Mouse (Mus musculus): Measurements from ENCODE around the gene Gpr141. TPM values are rescaled to one million over a fixed set of nuclear protein-coding genes. Genes with fewer than 3 reads are reported as not detected.
"Not testable (repeated sequence)": the region's sequence is repeated elsewhere in the genome, so short reads cannot be mapped to it uniquely, and the experiment has no call there.

The Gpr141 gene
- polyA plus RNA-seq, 1 experiment from 2014 or later, result not detected

GRCm38 (mm10) chr13:19794486-19794885 lies 29.6 kb downstream of the Gpr141 start:
- Histone ChIP-seq H3K27me3 (ENCODE audit: insufficient read depth, poor library complexity, severe bottlenecking) (no peaks in the 10 kb centered on the region), H3K36me3 (no peaks in the 10 kb centered on the region), H3K9me3 (no peaks in the 10 kb centered on the region), H3K4me1 (replicated peaks) (no peaks in the 10 kb centered on the region), H3K4me3 (no peak overlapping the region), H3K27ac (no peak overlapping the region)
- no peak for DNase-seq (ENCODE audit: low spot score)
- 71% methylated on average over 6 of the region's 6 CpGs for WGBS

- Histone ChIP-seq H3K4me3 (no peak overlapping the region), H3K36me3 (no peaks in the 10 kb centered on the region), H3K27ac (no peak overlapping the region), H3K4me1 (replicated peaks) (no peaks in the 10 kb centered on the region), H3K9me3 (no peaks in the 10 kb centered on the region), H3K27me3 (ENCODE audit: insufficient read depth, poor library complexity, severe bottlenecking) (no peaks in the 10 kb centered on the region)
- DNase-seq (ENCODE audit: low spot score), result no peak
- 81% methylated on average over 4 of the region's 4 CpGs for WGBS
Measured at GRCm38 (mm10) chr13:19793761-19794160, 30.3 kb downstream of the Gpr141 start.

DNA sequence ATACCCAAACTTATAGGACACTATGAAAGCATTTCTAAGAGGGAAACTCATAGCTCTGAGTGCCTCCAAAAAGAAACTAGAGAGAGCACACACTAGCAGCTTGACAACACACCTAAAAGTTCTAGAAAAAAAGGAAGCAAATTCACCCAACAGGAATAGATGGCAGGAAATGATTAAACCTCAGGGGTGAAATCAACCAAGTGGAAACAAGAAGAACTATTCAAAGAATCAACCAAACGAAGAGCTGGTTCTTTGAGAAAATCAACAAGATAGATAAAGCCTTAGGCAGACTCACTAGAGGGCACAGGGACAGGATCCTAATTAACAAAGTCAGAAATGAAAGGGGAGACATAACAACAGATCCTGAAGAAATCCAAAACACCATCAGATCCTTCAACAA lies 36.1 kb downstream of the Gpr141 start:
- H3K36me3 ChIP-seq; H3K4me1 ChIP-seq (replicated peaks); DNase-seq (ENCODE audit: low spot score); H3K9me3 ChIP-seq; H3K27me3 ChIP-seq (ENCODE audit: insufficient read depth, poor library complexity, severe bottlenecking); H3K4me3 ChIP-seq; H3K27ac ChIP-seq: not testable (repeated sequence)
- WGBS, result 51% methylated on average over 1 of the region's 1 CpGs

DNA sequence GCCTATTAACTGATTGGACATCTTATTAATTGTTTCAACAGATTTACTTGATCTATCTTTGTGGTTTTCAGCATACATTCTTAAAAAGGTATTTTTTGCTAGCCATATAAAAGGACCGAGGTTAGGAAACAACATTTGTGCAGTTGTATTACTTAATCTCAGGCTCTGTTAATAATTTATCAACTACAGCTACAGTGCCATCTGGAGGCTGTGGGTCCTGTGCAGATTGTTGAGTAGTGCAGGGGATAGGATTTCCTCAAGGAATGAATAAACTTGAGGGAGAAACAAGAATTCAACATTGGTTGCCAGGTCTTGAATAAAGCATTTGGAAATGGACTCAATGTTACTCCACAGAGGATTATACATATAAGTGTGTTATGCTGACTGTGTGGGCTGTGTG lies 53.9 kb downstream of the Gpr141 start:
- 83% methylated on average over 1 of the region's 1 CpGs for WGBS
- Histone ChIP-seq H3K4me1 (replicated peaks) (no peaks in the 10 kb centered on the region), H3K4me3 (no peak overlapping the region), H3K36me3 (no peaks in the 10 kb centered on the region), H3K27me3 (ENCODE audit: insufficient read depth, poor library complexity, severe bottlenecking) (no peaks in the 10 kb centered on the region), H3K27ac (no peak overlapping the region), H3K9me3 (no peaks in the 10 kb centered on the region)
- DNase-seq (ENCODE audit: low spot score), result no peak

DNA sequence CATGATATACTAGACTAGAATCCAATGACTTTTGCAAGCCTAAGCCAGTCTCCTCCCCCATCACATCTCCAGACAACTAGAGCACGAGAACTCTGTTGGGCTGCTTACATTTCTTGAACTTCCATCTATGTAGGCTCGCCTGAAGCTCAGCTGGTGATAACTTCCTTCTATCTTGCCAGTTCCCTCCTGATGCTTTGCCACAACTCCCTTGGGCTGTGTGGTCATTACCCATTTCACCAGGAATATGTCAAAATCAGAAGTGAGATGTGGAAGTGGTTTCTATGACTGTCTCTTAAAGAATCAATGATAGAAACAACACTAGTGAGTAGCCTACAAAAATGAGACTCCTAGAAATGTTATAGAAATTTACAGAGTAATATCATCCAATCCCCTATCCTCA lies 56.9 kb downstream of the Gpr141 start:
- WGBS, result 77% methylated on average over 2 of the region's 2 CpGs
- Histone ChIP-seq H3K9me3 (no peaks in the 10 kb centered on the region), H3K36me3 (no peaks in the 10 kb centered on the region), H3K27me3 (ENCODE audit: insufficient read depth, poor library complexity, severe bottlenecking) (no peaks in the 10 kb centered on the region), H3K4me1 (replicated peaks) (no peaks in the 10 kb centered on the region), H3K27ac (no peak overlapping the region), H3K4me3 (no peak overlapping the region)
- DNase-seq (ENCODE audit: low spot score), result no peak

GRCm38 (mm10) chr13:19764276-19764675 lies 59.8 kb downstream of the Gpr141 start:
- no peak overlapping the region for H3K27ac ChIP-seq
- H3K4me3 ChIP-seq, result no peak overlapping the region
- H3K9me3 ChIP-seq, result no peaks in the 10 kb centered on the region
- no peak for DNase-seq (ENCODE audit: low spot score)
- WGBS, result 89% methylated on average over 4 of the region's 4 CpGs
- no peaks in the 10 kb centered on the region for H3K36me3 ChIP-seq
- H3K27me3 ChIP-seq (ENCODE audit: insufficient read depth, poor library complexity, severe bottlenecking), result no peaks in the 10 kb centered on the region
- H3K4me1 ChIP-seq (replicated peaks), result no peaks in the 10 kb centered on the region

- Histone ChIP-seq H3K9me3 (no peaks in the 10 kb centered on the region), H3K27me3 (ENCODE audit: insufficient read depth, poor library complexity, severe bottlenecking) (no peaks in the 10 kb centered on the region), H3K4me1 (replicated peaks) (no peaks in the 10 kb centered on the region), H3K4me3 (no peak overlapping the region), H3K27ac (no peak overlapping the region), H3K36me3 (no peaks in the 10 kb centered on the region)
- 95% methylated on average over 1 of the region's 1 CpGs for WGBS
- no peak for DNase-seq (ENCODE audit: low spot score)
Measured at GRCm38 (mm10) chr13:19763211-19763610, 60.8 kb downstream of the Gpr141 start.

DNA sequence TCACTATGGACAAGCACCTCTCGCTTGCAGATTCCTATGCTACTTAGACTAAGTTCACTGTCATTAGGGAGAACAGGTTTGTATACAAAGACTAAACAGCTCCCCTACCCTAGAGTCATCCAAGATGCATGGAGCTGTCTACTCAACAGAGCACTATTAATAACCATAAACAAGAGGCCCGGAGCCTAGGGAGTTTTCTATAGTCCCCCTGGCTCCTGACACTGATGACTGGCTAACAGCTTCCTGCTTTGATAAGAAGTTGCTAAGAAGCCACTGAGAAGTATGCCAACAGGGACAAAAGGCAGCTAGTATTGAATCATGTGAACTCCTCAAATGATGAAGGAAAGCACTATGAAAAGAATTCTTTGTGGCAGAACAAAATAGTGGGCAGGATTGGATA lies 78.3 kb downstream of the Gpr141 start:
- H3K27me3 ChIP-seq (ENCODE audit: insufficient read depth, poor library complexity, severe bottlenecking), result no peaks in the 10 kb centered on the region
- WGBS, result 41% methylated on average over 2 of the region's 2 CpGs
- no peak overlapping the region for H3K4me3 ChIP-seq

GRCm38 (mm10) chr13:19744536-19744935 lies 79.5 kb downstream of the Gpr141 start:
- no peaks in the 10 kb centered on the region for H3K36me3 ChIP-seq
- no peaks in the 10 kb centered on the region for H3K9me3 ChIP-seq
- no peak for DNase-seq (ENCODE audit: low spot score)
- WGBS, result 87% methylated on average over 5 of the region's 5 CpGs
- H3K27ac ChIP-seq, result no peak overlapping the region
- H3K4me3 ChIP-seq, result no peak overlapping the region
- H3K4me1 ChIP-seq (replicated peaks), result 0 out of 2 replicates have a peak, but pooled peaks cover 3% of the 10 kb centered on the region
- H3K27me3 ChIP-seq (ENCODE audit: insufficient read depth, poor library complexity, severe bottlenecking), result no peaks in the 10 kb centered on the region

More for the DNA sequence above, 78.3 kb downstream of the Gpr141 start:
- Histone ChIP-seq H3K9me3 (no peaks in the 10 kb centered on the region), H3K27ac (no peak overlapping the region), H3K4me1 (replicated peaks) (0 out of 2 replicates have a peak, but pooled peaks cover 3% of the 10 kb centered on the region), H3K36me3 (no peaks in the 10 kb centered on the region)
- no peak for DNase-seq (ENCODE audit: low spot score)

- no peaks in the 10 kb centered on the region for H3K36me3 ChIP-seq
- 89% methylated on average over 5 of the region's 5 CpGs for WGBS
- H3K27ac ChIP-seq, result no peak overlapping the region
- no peaks in the 10 kb centered on the region for H3K9me3 ChIP-seq
- no peaks in the 10 kb centered on the region for H3K27me3 ChIP-seq (ENCODE audit: insufficient read depth, poor library complexity, severe bottlenecking)
- no peak overlapping the region for H3K4me3 ChIP-seq
- H3K4me1 ChIP-seq (replicated peaks), result no peaks in the 10 kb centered on the region
- DNase-seq (ENCODE audit: low spot score), result no peak
Measured at GRCm38 (mm10) chr13:19734597-19734996, 89.5 kb downstream of the Gpr141 start.

DNA sequence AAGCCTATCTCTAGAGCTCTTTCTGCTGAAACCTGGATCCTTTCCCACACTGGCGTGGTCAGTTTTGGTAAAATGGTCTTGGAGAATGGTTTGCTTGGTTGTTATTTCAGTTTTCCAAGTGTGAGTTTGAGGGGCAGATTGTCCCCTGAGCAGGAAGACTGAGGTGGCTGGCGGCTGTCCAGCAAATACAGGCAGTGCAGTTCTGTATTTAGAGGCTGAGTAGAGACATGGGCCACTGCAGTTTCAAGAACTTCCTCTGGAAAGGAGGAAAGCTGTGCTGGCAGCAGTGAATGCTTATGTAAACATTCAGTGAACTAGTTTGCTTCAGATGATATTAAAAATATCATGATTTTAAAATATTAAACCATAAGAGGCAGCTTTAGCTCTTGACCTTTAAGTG lies 93.2 kb downstream of the Gpr141 start:
- Histone ChIP-seq H3K4me3 (no peak overlapping the region), H3K9me3 (no peaks in the 10 kb centered on the region), H3K36me3 (no peaks in the 10 kb centered on the region), H3K27me3 (ENCODE audit: insufficient read depth, poor library complexity, severe bottlenecking) (no peaks in the 10 kb centered on the region), H3K27ac (no peak overlapping the region), H3K4me1 (replicated peaks) (no peaks in the 10 kb centered on the region)
- no peak for DNase-seq (ENCODE audit: low spot score)
- WGBS, result 86% methylated on average over 2 of the region's 2 CpGs

GRCm38 (mm10) chr13:19718954-19719353 lies 105.1 kb downstream of the Gpr141 start:
- WGBS, result 89% methylated on average over 5 of the region's 5 CpGs

DNA sequence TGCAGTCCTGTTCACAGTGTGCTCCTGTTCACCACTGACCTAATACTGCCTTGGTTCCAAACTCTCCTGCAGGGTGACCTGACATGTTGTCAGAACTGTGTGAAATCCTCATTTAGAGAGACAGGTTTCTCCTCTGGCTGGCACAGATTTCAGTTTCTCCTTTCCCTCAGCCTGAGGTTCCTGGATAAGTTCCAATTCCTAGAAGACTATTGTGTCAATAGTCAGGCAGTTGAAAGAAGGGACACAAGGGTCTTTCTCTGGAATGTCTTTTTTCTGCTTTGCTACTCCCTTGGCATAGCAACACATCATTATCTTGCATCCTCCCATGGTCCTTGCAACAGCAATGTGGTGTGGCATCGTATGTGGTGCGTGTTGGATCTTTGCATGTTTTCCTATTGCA lies 106.9 kb downstream of the Gpr141 start:
- Histone ChIP-seq H3K4me3 (no peak overlapping the region), H3K4me1 (replicated peaks) (no peaks in the 10 kb centered on the region), H3K27me3 (ENCODE audit: insufficient read depth, poor library complexity, severe bottlenecking) (no peaks in the 10 kb centered on the region), H3K36me3 (no peaks in the 10 kb centered on the region), H3K9me3 (no peaks in the 10 kb centered on the region), H3K27ac (no peak overlapping the region)
- WGBS, result 93% methylated on average over 2 of the region's 2 CpGs
- no peak for DNase-seq (ENCODE audit: low spot score)

More at GRCm38 (mm10) chr13:19718954-19719353, 105.1 kb downstream of the Gpr141 start:
- Histone ChIP-seq H3K9me3 (no peaks in the 10 kb centered on the region), H3K4me1 (replicated peaks) (no peaks in the 10 kb centered on the region), H3K36me3 (no peaks in the 10 kb centered on the region), H3K27ac (no peak overlapping the region), H3K4me3 (no peak overlapping the region), H3K27me3 (ENCODE audit: insufficient read depth, poor library complexity, severe bottlenecking) (no peaks in the 10 kb centered on the region)
- DNase-seq (ENCODE audit: low spot score), result no peak

DNA sequence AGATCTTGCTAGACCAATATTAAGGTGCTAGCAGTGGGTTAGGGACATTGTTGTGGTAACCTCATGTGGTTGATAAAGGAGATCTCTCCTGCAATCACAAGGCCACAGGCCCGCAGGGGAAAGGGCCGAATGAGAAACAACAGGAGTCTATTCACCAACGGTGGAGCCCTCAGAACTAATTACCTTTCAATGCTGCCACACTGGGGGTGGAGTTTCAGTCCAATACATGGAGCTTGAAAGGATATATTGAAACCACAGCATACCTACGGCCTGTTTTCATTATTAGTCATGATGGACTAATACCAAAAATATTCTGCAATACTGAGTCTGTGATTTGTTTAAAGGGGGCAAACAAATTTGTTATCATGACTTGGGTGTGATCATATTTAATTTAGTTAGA lies 120.3 kb downstream of the Gpr141 start:
- H3K36me3 ChIP-seq, result no peaks in the 10 kb centered on the region
- H3K27me3 ChIP-seq (ENCODE audit: insufficient read depth, poor library complexity, severe bottlenecking), result no peaks in the 10 kb centered on the region
- DNase-seq (ENCODE audit: low spot score), result no peak
- no peak overlapping the region for H3K4me3 ChIP-seq
- H3K4me1 ChIP-seq (replicated peaks), result no peaks in the 10 kb centered on the region
- no peak overlapping the region for H3K27ac ChIP-seq
- H3K9me3 ChIP-seq, result no peaks in the 10 kb centered on the region
- 42% methylated on average over 4 of the region's 4 CpGs for WGBS
